Mouse (Mus musculus): ENCODE measurements at regions not wholly inside any gene's neighbourhood (a gene's known extent, or its start where the extent isn't known, plus 50 kb on each side); places are given as distances from the start of the nearest gene placed in this dataset.
"Not testable (repeated sequence)": the region's sequence is repeated elsewhere in the genome, so short reads cannot be mapped to it uniquely, and the experiment has no call there.

DNA sequence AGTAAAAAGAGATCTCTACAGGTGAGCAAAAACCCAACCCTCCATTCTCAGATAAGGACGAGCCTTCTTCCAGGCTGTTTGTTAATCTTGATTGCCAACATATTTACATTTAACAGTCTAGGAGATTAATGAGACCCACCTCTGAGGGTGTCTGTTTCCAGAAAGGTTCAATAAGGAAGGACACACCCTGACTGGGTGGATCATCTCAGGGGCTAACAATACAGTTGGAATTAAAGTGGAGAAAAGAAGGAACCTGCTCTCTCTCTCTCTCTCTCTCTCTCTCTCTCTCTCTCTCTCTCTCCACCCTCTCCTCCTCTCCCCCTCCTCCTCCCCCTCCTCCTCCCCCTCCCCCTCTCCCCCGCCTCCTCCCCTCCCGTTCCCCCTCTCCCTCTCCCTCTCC is 110.5 kb downstream of the Apob start:
- ATAC-seq (replicated peaks; ENCODE audit: low FRiP score, low read depth) (no peak), DNase-seq (ENCODE audit: low spot score) (no peak)
- Histone ChIP-seq H3K27ac (no peak overlapping the region), H3K36me3 (ENCODE audit: insufficient read depth, low read length) (no peaks in the 10 kb centered on the region), H3K4me3 (replicated peaks; ENCODE audit: low read depth, low read length) (no peak overlapping the region), H3K4me2 (ENCODE audit: low read length) (no peak overlapping the region), H3K9me3 (replicated peaks; ENCODE audit: low read length) (no peaks in the 10 kb centered on the region), H3K9ac (ENCODE audit: low read depth, low read length) (no peak overlapping the region), H3K27me3 (ENCODE audit: insufficient read depth, low read length) (no peaks in the 10 kb centered on the region), H3K4me1 (replicated peaks; ENCODE audit: insufficient read depth, low read length) (no peaks in the 10 kb centered on the region)
- 65% methylated on average over 1 of the region's 3 CpGs for WGBS
- TF ChIP-seq CTCF (IDR thresholded peaks at IDR 0.05; ENCODE audit: low read depth), result no peak

- no peak for TF ChIP-seq CTCF (IDR thresholded peaks at IDR 0.05; ENCODE audit: low read depth)
- H3K4me1 ChIP-seq (replicated peaks; ENCODE audit: insufficient read depth, low read length), result no peaks in the 10 kb centered on the region
- no peaks in the 10 kb centered on the region for H3K36me3 ChIP-seq (ENCODE audit: insufficient read depth, low read length)
- no peak overlapping the region for H3K9ac ChIP-seq (ENCODE audit: low read depth, low read length)
- H3K4me2 ChIP-seq (ENCODE audit: low read length), result no peak overlapping the region
- H3K27ac ChIP-seq, result no peak overlapping the region
- no peaks in the 10 kb centered on the region for H3K27me3 ChIP-seq (ENCODE audit: insufficient read depth, low read length)
- WGBS, result 54% methylated on average over 8 of the region's 8 CpGs
- H3K4me3 ChIP-seq (replicated peaks; ENCODE audit: low read depth, low read length), result no peak overlapping the region
- ATAC-seq (replicated peaks; ENCODE audit: low FRiP score, low read depth), result no peak
- peak; percentile 27 for DNase-seq (ENCODE audit: low spot score)
- H3K9me3 ChIP-seq (replicated peaks; ENCODE audit: low read length), result no peaks in the 10 kb centered on the region
Observed at GRCm38 (mm10) chr12:8089423-8090278, 112.2 kb downstream of the Apob start.

DNA sequence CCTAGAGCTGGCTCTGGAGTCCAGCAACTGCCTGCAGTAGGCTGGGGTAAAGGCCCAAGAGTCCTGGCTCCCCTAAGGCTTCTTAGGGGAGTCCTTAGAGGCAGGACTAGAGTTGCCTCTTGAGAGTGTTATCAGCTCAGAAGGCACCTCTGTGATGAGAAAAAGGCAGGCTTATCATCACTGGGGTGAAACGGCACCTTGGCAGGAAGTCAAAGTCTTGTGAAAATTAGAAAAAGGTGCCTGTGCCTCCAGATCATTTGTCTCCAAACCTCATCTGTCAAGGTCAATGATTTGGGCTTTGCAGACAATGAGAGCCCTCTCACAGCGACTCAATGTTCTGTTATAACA is 112.8 kb downstream of the Apob start:
- Histone ChIP-seq H3K4me1 (replicated peaks; ENCODE audit: insufficient read depth, low read length) (no peaks in the 10 kb centered on the region), H3K36me3 (ENCODE audit: insufficient read depth, low read length) (no peaks in the 10 kb centered on the region), H3K27me3 (ENCODE audit: insufficient read depth, low read length) (no peaks in the 10 kb centered on the region), H3K9ac (ENCODE audit: low read depth, low read length) (no peak overlapping the region), H3K9me3 (replicated peaks; ENCODE audit: low read length) (no peaks in the 10 kb centered on the region), H3K27ac (no peak overlapping the region), H3K4me3 (replicated peaks; ENCODE audit: low read depth, low read length) (no peak overlapping the region), H3K4me2 (ENCODE audit: low read length) (no peak overlapping the region)
- WGBS, result 64% methylated on average over 2 of the region's 2 CpGs
- TF ChIP-seq CTCF (IDR thresholded peaks at IDR 0.05; ENCODE audit: low read depth), result no peak
- DNase-seq (ENCODE audit: low spot score) (no peak), ATAC-seq (replicated peaks; ENCODE audit: low FRiP score, low read depth) (no peak)

DNA sequence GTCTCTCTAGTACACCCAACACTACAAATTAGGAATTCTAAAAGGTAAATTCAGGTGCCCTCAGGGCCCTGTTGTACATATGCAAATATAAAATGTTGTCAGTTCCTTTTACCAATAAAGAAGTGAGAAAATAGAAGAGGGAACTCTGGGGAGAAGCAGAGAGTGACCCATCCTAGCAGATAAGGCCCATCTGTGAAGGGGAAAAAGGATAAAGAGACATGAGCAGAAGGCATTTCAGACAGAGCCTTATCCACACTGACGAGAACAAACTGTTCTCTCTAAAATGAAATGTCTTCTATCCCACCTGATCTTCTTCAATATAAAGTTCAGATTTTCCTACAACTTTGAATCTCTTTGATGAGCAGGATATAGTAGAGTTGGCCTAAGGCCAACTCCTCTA is 114.5 kb upstream of the Ldah start:
- no peak for DNase-seq (ENCODE audit: low spot score)
- H3K4me1 ChIP-seq (replicated peaks; ENCODE audit: insufficient read depth, low read length), result no peaks in the 10 kb centered on the region
- no peaks in the 10 kb centered on the region for H3K36me3 ChIP-seq (ENCODE audit: insufficient read depth, low read length)

GRCm38 (mm10) chr12:8095946-8096345 is 112.0 kb upstream of the Ldah start:
- Histone ChIP-seq H3K4me1 (replicated peaks; ENCODE audit: insufficient read depth, low read length) (no peaks in the 10 kb centered on the region), H3K9me3 (replicated peaks; ENCODE audit: low read length) (no peaks in the 10 kb centered on the region), H3K4me2 (ENCODE audit: low read length) (no peak overlapping the region), H3K27me3 (ENCODE audit: insufficient read depth, low read length) (no peaks in the 10 kb centered on the region), H3K9ac (ENCODE audit: low read depth, low read length) (no peak overlapping the region), H3K27ac (no peak overlapping the region), H3K36me3 (ENCODE audit: insufficient read depth, low read length) (no peaks in the 10 kb centered on the region), H3K4me3 (replicated peaks; ENCODE audit: low read depth, low read length) (no peak overlapping the region)
- 68% methylated on average over 2 of the region's 2 CpGs for WGBS
- DNase-seq (ENCODE audit: low spot score), result no peak
- TF ChIP-seq CTCF (IDR thresholded peaks at IDR 0.05; ENCODE audit: low read depth), result no peak
- no peak for ATAC-seq (replicated peaks; ENCODE audit: low FRiP score, low read depth)

More for the DNA sequence above, 114.5 kb upstream of the Ldah start:
- Histone ChIP-seq H3K4me3 (replicated peaks; ENCODE audit: low read depth, low read length) (no peak overlapping the region), H3K9me3 (replicated peaks; ENCODE audit: low read length) (no peaks in the 10 kb centered on the region), H3K27me3 (ENCODE audit: insufficient read depth, low read length) (no peaks in the 10 kb centered on the region), H3K27ac (no peak overlapping the region), H3K4me2 (ENCODE audit: low read length) (no peak overlapping the region), H3K9ac (ENCODE audit: low read depth, low read length) (no peak overlapping the region)
- TF ChIP-seq CTCF (IDR thresholded peaks at IDR 0.05; ENCODE audit: low read depth), result no peak
- 85% methylated on average over 1 of the region's 1 CpGs for WGBS
- no peak for ATAC-seq (replicated peaks; ENCODE audit: low FRiP score, low read depth)

- not testable (repeated sequence) for H3K4me3 ChIP-seq (replicated peaks; ENCODE audit: low read depth, low read length); H3K4me1 ChIP-seq (replicated peaks; ENCODE audit: insufficient read depth, low read length); H3K9ac ChIP-seq (ENCODE audit: low read depth, low read length); H3K36me3 ChIP-seq (ENCODE audit: insufficient read depth, low read length); H3K27me3 ChIP-seq (ENCODE audit: insufficient read depth, low read length); H3K4me2 ChIP-seq (ENCODE audit: low read length); H3K9me3 ChIP-seq (replicated peaks; ENCODE audit: low read length); DNase-seq (ENCODE audit: low spot score); H3K27ac ChIP-seq; ATAC-seq (replicated peaks; ENCODE audit: low FRiP score, low read depth)
- WGBS, result 70% methylated on average over 2 of the region's 2 CpGs
Observed at GRCm38 (mm10) chr12:8098395-8098794, 109.5 kb upstream of the Ldah start.

DNA sequence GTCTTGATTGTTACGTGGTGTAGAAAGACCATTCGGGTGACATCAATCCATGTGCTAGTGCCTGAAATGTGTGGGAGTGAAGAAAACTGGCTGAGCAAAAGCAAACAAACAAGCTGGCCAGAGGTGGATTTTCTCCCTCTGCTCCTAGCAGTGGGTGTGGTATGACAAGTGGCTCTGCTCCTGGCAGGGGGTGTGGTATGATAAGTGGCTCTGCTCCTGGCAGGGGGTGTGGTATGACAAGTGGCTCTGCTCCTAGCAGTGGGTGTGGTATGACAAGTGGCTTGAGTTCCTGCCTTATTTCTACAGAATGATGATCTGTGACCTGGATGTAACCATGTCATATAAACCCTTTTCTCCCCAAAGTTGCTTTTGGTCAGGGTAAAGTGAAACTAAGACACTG is 108.8 kb upstream of the Ldah start:
- Histone ChIP-seq H3K4me1 (replicated peaks; ENCODE audit: insufficient read depth, low read length) (no peaks in the 10 kb centered on the region), H3K4me2 (ENCODE audit: low read length) (no peak overlapping the region), H3K4me3 (replicated peaks; ENCODE audit: low read depth, low read length) (no peak overlapping the region), H3K27me3 (ENCODE audit: insufficient read depth, low read length) (no peaks in the 10 kb centered on the region), H3K9ac (ENCODE audit: low read depth, low read length) (no peak overlapping the region), H3K36me3 (ENCODE audit: insufficient read depth, low read length) (no peaks in the 10 kb centered on the region), H3K27ac (no peak overlapping the region), H3K9me3 (replicated peaks; ENCODE audit: low read length) (no peaks in the 10 kb centered on the region)
- 64% methylated on average over 2 of the region's 2 CpGs for whole genome bisulfite sequencing
- ATAC-seq (replicated peaks; ENCODE audit: low FRiP score, low read depth), result no peak
- DNase-seq (ENCODE audit: low spot score), result no peak
- no peak for TF ChIP-seq CTCF (IDR thresholded peaks at IDR 0.05; ENCODE audit: low read depth)
